Mouse (Mus musculus): Measurements from ENCODE around the gene Pfn1.

GRCm38 (mm10) chr11:70658521-70658920 is 4.1 kb upstream of the Pfn1 start:
- TF ChIP-seq CTCF (IDR thresholded peaks at IDR 0.05; ENCODE audit: control insufficient read depth, insufficient read depth, insufficient replicate concordance, low read depth, low read length) (no peak), POLR2A (IDR thresholded peaks at IDR 0.05; ENCODE audit: control insufficient read depth, low read depth, low read length) (no peak)
